Mouse (Mus musculus) G1E (cell line): ENCODE measurements at regions not wholly inside any gene's neighbourhood (a gene's known extent, or its start where the extent isn't known, plus 50 kb on each side); places are given as distances from the start of the nearest gene placed in this dataset.

Source experiments
- CTCF ChIP-seq: IDR thresholded peaks from 2 replicates; pipeline ENCODE4 v1.5.1; 2012; ENCODE audit warnings: low read depth, low read length, inconsistent platforms, mixed read lengths
- GATA1 ChIP-seq: IDR thresholded peaks from 2 replicates; pipeline ENCODE4 v1.6.1; 2012; ENCODE audit warnings: borderline replicate concordance, low read length, inconsistent platforms, mixed read lengths
- GATA2 ChIP-seq: IDR thresholded peaks from 2 replicates; pipeline ENCODE4 v1.6.1; 2012; ENCODE audit warnings: low read depth, low read length, inconsistent platforms, borderline replicate concordance
- POLR2AphosphoS5 ChIP-seq: IDR thresholded peaks from 2 replicates; pipeline ENCODE4 v1.6.1; 2012; ENCODE audit warnings: low read depth, low read length, inconsistent platforms; ENCODE audit not compliant: insufficient replicate concordance
- TAL1 ChIP-seq: conservative IDR thresholded peaks from 2 replicates; pipeline ENCODE4 v1.6.1; 2012; ENCODE audit warnings: low read depth, low read length, inconsistent platforms, mixed read lengths

- TF ChIP-seq CTCF (no peak), GATA1 (no peak), POLR2AphosphoS5 (no peak), TAL1 (no peak), GATA2 (no peak)
These were observed 229.2 kb upstream of the Krr1 start for GRCm38 (mm10) chr10:111743291-111743690.
